30 mouse cellular contexts compared by ENCODE assay signal in the genomic region with DNA sequence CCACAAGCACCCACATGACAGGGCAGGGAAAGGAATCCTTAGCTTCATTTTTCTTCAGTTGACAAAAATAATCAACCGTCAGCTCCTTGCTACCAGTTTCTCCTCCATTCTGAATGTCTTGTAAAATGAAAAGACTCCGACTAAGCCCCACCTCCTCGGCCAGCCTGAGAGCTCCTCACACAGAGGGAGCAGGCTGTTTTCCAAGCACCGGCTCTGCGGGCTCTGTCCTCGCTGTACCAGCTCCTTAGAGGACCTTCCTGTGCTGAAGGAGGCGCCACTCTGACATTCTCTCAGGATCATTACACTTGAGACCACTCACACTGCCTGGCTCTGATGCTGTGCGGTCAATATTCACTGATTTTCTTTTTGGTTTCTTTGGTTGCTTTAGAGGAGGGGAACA.
"Had no signal": no experiment of that assay in that cellular context is flagged by ENCODE, and none has a peak within 500 bp of the region (broad histone marks: within the 10 kb centered on the region; RNA-seq: fewer than 3 reads in every experiment).

No protein-coding gene starts in this region.

- DNase-seq: left cerebral cortex, postnatal 4 days; liver; liver, embryonic 13.5 days; liver, postnatal 0 days; lung, adult 2 months; lung, embryonic 14.5 days; lung, postnatal 10 days; lung, postnatal 4 days; midbrain, embryonic 14.5 days had no signal

- H3K27ac ChIP-seq: limb, embryonic 10.5 days; limb, embryonic 12.5 days; limb, embryonic 13.5 days; limb, embryonic 15.5 days; liver, embryonic 12.5 days; liver, embryonic 13.5 days; liver, embryonic 14.5 days; liver, embryonic 15.5 days; lung, embryonic 15.5 days; macrophage; midbrain, embryonic 10.5 days; midbrain, embryonic 12.5 days; midbrain, embryonic 13.5 days; midbrain, embryonic 15.5 days; neural tube, embryonic 12.5 days; neural tube, embryonic 13.5 days had no signal

- H3K27me3 ChIP-seq: limb, embryonic 12.5 days; limb, embryonic 13.5 days; limb, embryonic 15.5 days; liver, embryonic 12.5 days; liver, embryonic 13.5 days; liver, embryonic 15.5 days; lung, embryonic 15.5 days; megakaryocyte, embryonic 14.5 days; midbrain, embryonic 12.5 days; midbrain, embryonic 13.5 days; midbrain, embryonic 15.5 days; neural tube, embryonic 12.5 days; neural tube, embryonic 13.5 days had no signal

- H3K9me3 ChIP-seq: limb, embryonic 10.5 days; limb, embryonic 12.5 days; limb, embryonic 13.5 days; limb, embryonic 15.5 days; liver, embryonic 12.5 days; liver, embryonic 13.5 days; liver, embryonic 15.5 days; lung, embryonic 15.5 days; megakaryocyte, embryonic 14.5 days; midbrain, embryonic 10.5 days; midbrain, embryonic 12.5 days; midbrain, embryonic 13.5 days; midbrain, embryonic 15.5 days; neural tube, embryonic 12.5 days; neural tube, embryonic 13.5 days had no signal

- H3K4me3 ChIP-seq: limb, embryonic 10.5 days; limb, embryonic 12.5 days; limb, embryonic 13.5 days; limb, embryonic 15.5 days; liver, embryonic 12.5 days; liver, embryonic 13.5 days; liver, embryonic 15.5 days; lung, embryonic 15.5 days; megakaryocyte, embryonic 14.5 days; midbrain, embryonic 10.5 days; midbrain, embryonic 12.5 days; midbrain, embryonic 13.5 days; midbrain, embryonic 15.5 days; myocyte; neural tube, embryonic 12.5 days; neural tube, embryonic 13.5 days had no signal

- H3K4me1 ChIP-seq: limb, embryonic 10.5 days; limb, embryonic 12.5 days; limb, embryonic 13.5 days; limb, embryonic 15.5 days; liver, embryonic 12.5 days; liver, embryonic 13.5 days; liver, embryonic 15.5 days; lung, embryonic 15.5 days; midbrain, embryonic 10.5 days; midbrain, embryonic 12.5 days; midbrain, embryonic 13.5 days; midbrain, embryonic 15.5 days; neural tube, embryonic 12.5 days; neural tube, embryonic 13.5 days had no signal

- ATAC-seq: liver, embryonic 12.5 days; liver, postnatal 0 days; lung, postnatal 0 days; midbrain, embryonic 13.5 days; midbrain, embryonic 15.5 days; midbrain, embryonic 16.5 days had no signal

- H3K9ac ChIP-seq: limb, embryonic 12.5 days; limb, embryonic 13.5 days; limb, embryonic 15.5 days; liver, embryonic 12.5 days; liver, embryonic 13.5 days; liver, embryonic 14.5 days; liver, embryonic 15.5 days; liver, postnatal 0 days; lung, embryonic 14.5 days; lung, embryonic 15.5 days; midbrain, embryonic 12.5 days; midbrain, embryonic 13.5 days; midbrain, embryonic 15.5 days; neural tube, embryonic 12.5 days; neural tube, embryonic 13.5 days had no signal

- H3K4me2 ChIP-seq: limb, embryonic 12.5 days; limb, embryonic 13.5 days; limb, embryonic 15.5 days; liver, embryonic 11.5 days; liver, embryonic 12.5 days; liver, embryonic 13.5 days; liver, embryonic 15.5 days; lung, embryonic 14.5 days; lung, embryonic 15.5 days; midbrain, embryonic 11.5 days; midbrain, embryonic 12.5 days; midbrain, embryonic 13.5 days; midbrain, embryonic 15.5 days; neural tube, embryonic 12.5 days; neural tube, embryonic 13.5 days had no signal
